Mouse (Mus musculus): ENCODE measurements around the gene AF067061. TPM values are rescaled to one million over a fixed set of nuclear protein-coding genes. Genes with fewer than 3 reads are reported as not detected.
"Not testable (repeated sequence)": the region's sequence is repeated elsewhere in the genome, so short reads cannot be mapped to it uniquely, and the experiment has no call there.

The AF067061 gene
- polyA plus RNA-seq, 1 experiment from 2014 or later: not detected

GRCm38 (mm10) chr13:120258817-120259658 lies 3.9 kb upstream of the AF067061 start:
- not testable (repeated sequence) for H3K4me3 ChIP-seq (ENCODE audit: low read depth, low read length); H3K27me3 ChIP-seq (ENCODE audit: control insufficient read depth, insufficient read depth, low read length); H3K27ac ChIP-seq (ENCODE audit: low read length); H3K9me3 ChIP-seq (ENCODE audit: control insufficient read depth, low read depth, low read length); H3K36me3 ChIP-seq (ENCODE audit: control insufficient read depth, insufficient read depth, low read length); H3K4me2 ChIP-seq (replicated peaks; ENCODE audit: low read depth, low read length); H3K9ac ChIP-seq (replicated peaks; ENCODE audit: low read depth, low read length); ATAC-seq (ENCODE audit: insufficient number of reproducible peaks, insufficient read depth, low FRiP score, low read depth); H3K4me1 ChIP-seq (ENCODE audit: control insufficient read depth, insufficient read depth, low read length)
- 88% methylated on average over 3 of the region's 3 CpGs for WGBS

GRCm38 (mm10) chr13:120259718-120260117 lies 3.2 kb upstream of the AF067061 start:
- H3K36me3 ChIP-seq (ENCODE audit: control insufficient read depth, insufficient read depth, low read length); ATAC-seq (ENCODE audit: insufficient number of reproducible peaks, insufficient read depth, low FRiP score, low read depth); H3K9ac ChIP-seq (replicated peaks; ENCODE audit: low read depth, low read length); H3K9me3 ChIP-seq (ENCODE audit: control insufficient read depth, low read depth, low read length); H3K27me3 ChIP-seq (ENCODE audit: control insufficient read depth, insufficient read depth, low read length); H3K27ac ChIP-seq (ENCODE audit: low read length); H3K4me2 ChIP-seq (replicated peaks; ENCODE audit: low read depth, low read length); H3K4me3 ChIP-seq (ENCODE audit: low read depth, low read length); H3K4me1 ChIP-seq (ENCODE audit: control insufficient read depth, insufficient read depth, low read length): not testable (repeated sequence)
- WGBS: 79% methylated on average over 3 of the region's 3 CpGs

GRCm38 (mm10) chr13:120277837-120278236 lies 14.9 kb downstream of the AF067061 start:
- not testable (repeated sequence) for H3K4me1 ChIP-seq (ENCODE audit: control insufficient read depth, insufficient read depth, low read length); ATAC-seq (ENCODE audit: insufficient number of reproducible peaks, insufficient read depth, low FRiP score, low read depth); H3K4me2 ChIP-seq (replicated peaks; ENCODE audit: low read depth, low read length); H3K4me3 ChIP-seq (ENCODE audit: low read depth, low read length); H3K27me3 ChIP-seq (ENCODE audit: control insufficient read depth, insufficient read depth, low read length); H3K9me3 ChIP-seq (ENCODE audit: control insufficient read depth, low read depth, low read length); H3K36me3 ChIP-seq (ENCODE audit: control insufficient read depth, insufficient read depth, low read length); H3K9ac ChIP-seq (replicated peaks; ENCODE audit: low read depth, low read length); H3K27ac ChIP-seq (ENCODE audit: low read length)
- WGBS: 19% methylated on average over 2 of the region's 2 CpGs

GRCm38 (mm10) chr13:120278784-120279183 lies 15.9 kb downstream of the AF067061 start:
- Histone ChIP-seq H3K27me3 (ENCODE audit: control insufficient read depth, insufficient read depth, low read length) (no peaks in the 10 kb centered on the region), H3K4me1 (ENCODE audit: control insufficient read depth, insufficient read depth, low read length) (no peaks in the 10 kb centered on the region), H3K9me3 (ENCODE audit: control insufficient read depth, low read depth, low read length) (no peaks in the 10 kb centered on the region), H3K36me3 (ENCODE audit: control insufficient read depth, insufficient read depth, low read length) (no peaks in the 10 kb centered on the region), H3K27ac (ENCODE audit: low read length) (no peak overlapping the region), H3K4me2 (replicated peaks; ENCODE audit: low read depth, low read length) (no peak overlapping the region), H3K9ac (replicated peaks; ENCODE audit: low read depth, low read length) (no peak overlapping the region), H3K4me3 (ENCODE audit: low read depth, low read length) (no peak overlapping the region)
- no peak for ATAC-seq (ENCODE audit: insufficient number of reproducible peaks, insufficient read depth, low FRiP score, low read depth)
- WGBS: 92% methylated on average over 9 of the region's 9 CpGs

DNA sequence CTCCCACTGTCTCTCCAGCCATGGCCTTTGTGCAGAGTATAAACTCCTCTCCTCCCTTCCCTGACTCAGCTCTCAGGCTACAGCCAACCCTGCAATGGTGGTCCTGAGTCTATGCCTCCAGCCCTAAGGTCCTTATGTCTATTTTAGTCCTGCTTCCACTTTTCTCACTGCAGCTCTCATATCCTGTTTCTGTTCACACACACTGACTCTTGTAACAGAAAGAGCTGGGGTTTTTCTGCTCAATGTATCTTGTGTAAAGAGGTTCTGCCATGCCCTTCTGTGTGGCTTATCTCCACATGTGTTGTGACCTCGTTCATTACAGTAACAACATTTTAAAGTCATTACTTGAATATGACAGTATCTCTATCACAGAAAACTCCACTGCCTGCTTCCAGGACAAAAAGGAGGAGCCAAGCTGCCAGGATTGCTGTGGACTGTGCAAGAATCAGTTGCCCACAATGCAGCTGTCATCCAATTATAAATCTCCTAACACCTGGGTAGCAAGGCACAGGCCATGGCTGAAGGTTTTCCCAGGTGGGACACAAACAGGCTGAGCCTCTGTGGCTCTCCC lies 36.5 kb downstream of the AF067061 start:
- Histone ChIP-seq H3K4me3 (ENCODE audit: low read depth, low read length) (no peak overlapping the region), H3K9me3 (ENCODE audit: control insufficient read depth, low read depth, low read length) (no peaks in the 10 kb centered on the region), H3K9ac (replicated peaks; ENCODE audit: low read depth, low read length) (no peak overlapping the region), H3K36me3 (ENCODE audit: control insufficient read depth, insufficient read depth, low read length) (no peaks in the 10 kb centered on the region), H3K27ac (ENCODE audit: low read length) (no peak overlapping the region), H3K4me2 (replicated peaks; ENCODE audit: low read depth, low read length) (no peak overlapping the region), H3K4me1 (ENCODE audit: control insufficient read depth, insufficient read depth, low read length) (no peaks in the 10 kb centered on the region), H3K27me3 (ENCODE audit: control insufficient read depth, insufficient read depth, low read length) (no peaks in the 10 kb centered on the region)
- ATAC-seq (ENCODE audit: insufficient number of reproducible peaks, insufficient read depth, low FRiP score, low read depth): no peak
- WGBS: 54% methylated on average over 1 of the region's 1 CpGs

- Histone ChIP-seq H3K27ac (ENCODE audit: low read length) (no peak within 1 kb of the TSS), H3K4me3 (ENCODE audit: low read depth, low read length) (no peak within 1 kb of the TSS), H3K4me2 (replicated peaks; ENCODE audit: low read depth, low read length) (no peak within 1 kb of the TSS), H3K9ac (replicated peaks; ENCODE audit: low read depth, low read length) (no peak within 1 kb of the TSS), H3K4me1 (ENCODE audit: control insufficient read depth, insufficient read depth, low read length) (no peaks in the 10 kb centered on the region), H3K27me3 (ENCODE audit: control insufficient read depth, insufficient read depth, low read length) (no peaks in the 10 kb centered on the region), H3K9me3 (ENCODE audit: control insufficient read depth, low read depth, low read length) (no peaks in the 10 kb centered on the region), H3K36me3 (ENCODE audit: control insufficient read depth, insufficient read depth, low read length) (no peaks in the 10 kb centered on the region)
- ATAC-seq (ENCODE audit: insufficient number of reproducible peaks, insufficient read depth, low FRiP score, low read depth): no peak
- 40% methylated on average over 2 of the region's 2 CpGs for WGBS
Measured at GRCm38 (mm10) chr13:120299991-120300442, 37.1 kb downstream of the AF067061 start, which contains the start of gene BC147527. Gene BC147527, plus strand, starts transcription at chr13:120300392.

DNA sequence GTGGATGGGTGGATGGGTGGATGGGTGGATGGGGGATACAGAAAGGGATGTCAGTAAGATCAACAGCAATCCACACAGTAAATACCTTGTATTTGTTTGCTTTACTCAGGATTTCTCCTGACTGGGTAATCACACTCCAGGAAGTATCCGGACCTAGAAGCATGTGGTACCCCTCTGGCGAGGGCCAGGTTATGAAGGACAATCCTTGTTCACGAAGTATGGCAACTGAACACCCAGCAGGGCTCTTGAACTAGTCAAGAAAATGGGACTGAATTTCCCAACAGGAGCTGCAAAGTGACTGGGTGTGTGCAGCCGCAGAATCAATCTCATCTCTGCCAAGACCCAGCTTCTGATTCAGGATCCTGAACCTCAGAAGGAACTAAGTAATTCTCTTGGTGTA lies 37.9 kb downstream of the AF067061 start:
- Histone ChIP-seq H3K9me3 (ENCODE audit: control insufficient read depth, low read depth, low read length) (no peaks in the 10 kb centered on the region), H3K4me3 (ENCODE audit: low read depth, low read length) (no peak overlapping the region), H3K4me1 (ENCODE audit: control insufficient read depth, insufficient read depth, low read length) (no peaks in the 10 kb centered on the region), H3K4me2 (replicated peaks; ENCODE audit: low read depth, low read length) (no peak overlapping the region), H3K27ac (ENCODE audit: low read length) (no peak overlapping the region), H3K27me3 (ENCODE audit: control insufficient read depth, insufficient read depth, low read length) (no peaks in the 10 kb centered on the region), H3K9ac (replicated peaks; ENCODE audit: low read depth, low read length) (no peak overlapping the region), H3K36me3 (ENCODE audit: control insufficient read depth, insufficient read depth, low read length) (no peaks in the 10 kb centered on the region)
- ATAC-seq (ENCODE audit: insufficient number of reproducible peaks, insufficient read depth, low FRiP score, low read depth): no peak
- WGBS: 89% methylated on average over 4 of the region's 4 CpGs

DNA sequence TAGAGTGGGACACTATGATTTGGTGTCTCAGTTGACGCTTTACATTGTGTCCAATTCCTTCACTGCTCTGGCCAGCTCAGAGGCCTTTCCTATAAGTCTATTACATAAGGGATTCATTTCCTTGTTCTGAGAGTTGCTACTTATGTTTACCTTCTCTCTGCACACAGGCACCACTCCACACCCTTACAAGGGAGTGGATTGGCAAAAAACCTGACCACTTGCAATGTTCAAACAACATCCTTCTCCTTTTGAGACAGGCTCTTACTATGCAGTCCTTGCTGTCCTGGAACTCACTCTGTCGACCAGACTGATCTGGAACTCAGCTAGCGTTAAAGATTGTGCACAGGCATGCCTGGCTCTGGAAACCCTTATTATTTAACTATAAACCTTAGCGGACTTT lies 47.8 kb downstream of the AF067061 start:
- no peak for ATAC-seq (ENCODE audit: insufficient number of reproducible peaks, insufficient read depth, low FRiP score, low read depth)
- WGBS: 61% methylated on average over 4 of the region's 4 CpGs
- H3K4me2 ChIP-seq (replicated peaks; ENCODE audit: low read depth, low read length): no peak overlapping the region
- no peaks in the 10 kb centered on the region for H3K4me1 ChIP-seq (ENCODE audit: control insufficient read depth, insufficient read depth, low read length)
- no peak overlapping the region for H3K27ac ChIP-seq (ENCODE audit: low read length)
- no peak overlapping the region for H3K4me3 ChIP-seq (ENCODE audit: low read depth, low read length)
- H3K27me3 ChIP-seq (ENCODE audit: control insufficient read depth, insufficient read depth, low read length): no peaks in the 10 kb centered on the region
- no peaks in the 10 kb centered on the region for H3K36me3 ChIP-seq (ENCODE audit: control insufficient read depth, insufficient read depth, low read length)
- H3K9me3 ChIP-seq (ENCODE audit: control insufficient read depth, low read depth, low read length): no peaks in the 10 kb centered on the region
- no peak overlapping the region for H3K9ac ChIP-seq (replicated peaks; ENCODE audit: low read depth, low read length)

Data from stomach, embryonic 14.5 days (tissue).